Mouse (Mus musculus): ENCODE results near the gene Tsr1.

GRCm38 (mm10) chr11:74954901-74955300, 57.0 kb downstream of the Tsr1 start:
- TF ChIP-seq POLR2A (IDR thresholded peaks at IDR 0.05; ENCODE audit: extremely low read depth, insufficient read depth, low read length) (no peak), CTCF (IDR thresholded peaks at IDR 0.05; ENCODE audit: extremely low read depth, insufficient read depth, low read length) (no peak)
